Mouse (Mus musculus) E14TG2a.4 (cell line): ENCODE results near the gene Klk11.

Experiments
- CTCF ChIP-seq: conservative IDR thresholded peaks from 2 replicates; pipeline ENCODE4 v1.5.1; 2014; ENCODE audit warnings: low read length
- NANOG ChIP-seq: IDR thresholded peaks from 2 replicates; pipeline ENCODE4 v1.6.1; 2014; ENCODE audit warnings: borderline replicate concordance, low read length, mixed read lengths
- POU5F1 ChIP-seq: IDR thresholded peaks from 2 replicates; pipeline ENCODE4 v1.6.1; 2014; ENCODE audit warnings: low read length, borderline replicate concordance

- TF ChIP-seq CTCF (no peak), NANOG (no peak), POU5F1 (no peak)
Observed at GRCm38 (mm10) chr7:43769636-43770035, 4.8 kb upstream of the Klk11 start.
